Mouse (Mus musculus) embryonic fibroblast, embryonic 13.5 days (primary cell): ENCODE measurements around the gene Dhx8.

ENCODE experiments used
- CTCF ChIP-seq: IDR thresholded peaks from 2 replicates; pipeline ENCODE4 v1.5.1; 2011; ENCODE audit warnings: mild to moderate bottlenecking, control low read depth, low read length, moderate library complexity, borderline replicate concordance; ENCODE audit not compliant: insufficient read depth
- POLR2A ChIP-seq: IDR thresholded peaks from 2 replicates; pipeline ENCODE4 v1.6.1; 2011; ENCODE audit warnings: low read depth, mild to moderate bottlenecking, control low read depth, low read length, moderate library complexity

DNA sequence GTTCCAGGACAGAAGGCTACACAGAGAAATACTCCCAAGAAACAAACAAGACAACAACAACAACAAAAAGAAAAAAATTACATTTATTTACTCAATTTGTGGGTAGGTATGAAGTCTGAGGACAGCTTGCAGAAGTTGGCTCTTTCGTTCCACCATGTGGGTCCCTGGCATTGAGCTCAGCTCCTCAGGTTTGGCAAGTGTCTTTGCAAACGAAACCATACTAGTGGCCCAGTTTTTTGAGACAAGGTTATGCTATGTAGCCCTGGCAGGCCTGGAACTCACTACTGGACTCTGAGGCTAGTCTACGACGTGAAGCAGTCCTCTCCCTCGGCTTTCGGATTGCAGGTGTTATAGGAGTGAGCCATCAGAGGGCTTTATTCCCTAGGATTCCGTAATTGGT is 32.7 kb upstream of the Dhx8 start:
- no peak for TF ChIP-seq CTCF
- no peak for TF ChIP-seq POLR2A
